Mouse (Mus musculus): ENCODE measurements at regions not wholly inside any gene's neighbourhood (a gene's known extent, or its start where the extent isn't known, plus 50 kb on each side); places are given as distances from the start of the nearest gene placed in this dataset.
A peak's percentile ranks its signal among the peaks of the same experiment; 100 is the strongest.

DNA sequence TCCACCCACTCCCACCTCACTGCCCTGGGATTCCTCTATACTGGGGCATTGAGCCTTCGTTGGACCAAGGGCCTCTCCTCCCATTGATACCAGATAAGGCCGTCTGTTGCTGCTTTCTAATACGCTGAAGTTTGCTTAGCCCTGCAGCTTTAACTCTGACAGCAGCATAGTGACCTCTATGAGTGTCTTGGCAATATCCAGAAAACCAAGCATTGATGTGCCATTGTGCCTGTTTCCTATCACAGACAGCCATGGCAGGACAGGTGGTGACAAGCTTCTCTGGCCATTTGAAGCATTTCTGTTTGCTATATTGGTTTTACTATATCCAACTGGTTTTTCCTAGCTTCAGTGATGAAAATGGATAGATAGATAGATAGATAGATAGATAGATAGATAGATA lies 625.4 kb upstream of the Mpdz start:
- DNase-seq = no peak

DNA sequence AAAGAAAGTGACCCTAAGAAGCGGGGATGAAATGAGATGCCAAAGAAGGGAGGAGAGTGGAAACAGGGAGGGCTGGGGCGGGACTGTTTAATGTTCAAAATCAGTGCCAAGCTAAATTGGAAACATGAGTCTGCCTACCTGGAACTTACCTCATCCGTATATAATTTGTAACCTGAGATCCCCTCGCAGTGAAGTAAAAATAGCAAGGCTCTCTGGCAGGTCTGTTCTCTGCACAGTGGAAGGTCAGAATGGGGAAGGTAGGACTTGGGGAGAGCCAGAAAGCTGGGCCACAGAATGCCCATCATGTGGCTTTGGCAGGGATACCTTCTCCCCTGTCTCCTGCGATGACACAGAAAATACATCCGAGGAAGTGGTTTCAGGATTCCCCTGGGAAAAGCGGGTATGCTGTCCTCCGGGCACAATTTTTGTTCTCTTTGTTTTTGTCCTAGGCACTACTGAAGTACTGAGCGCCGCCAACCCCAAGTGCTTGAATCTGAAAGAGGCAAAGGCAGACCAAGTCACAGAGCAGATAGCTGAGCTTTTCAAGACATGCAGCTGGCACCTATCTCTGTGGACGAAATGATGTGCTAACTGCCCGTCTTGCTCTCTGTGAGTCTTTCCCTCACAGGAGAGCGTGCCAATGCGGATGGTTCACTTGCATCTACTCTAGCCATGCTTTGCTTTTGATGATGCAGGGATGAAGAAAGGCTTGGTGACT lies 623.2 kb upstream of the Mpdz start:
- DNase-seq = peak; percentile 11 to 27

DNA sequence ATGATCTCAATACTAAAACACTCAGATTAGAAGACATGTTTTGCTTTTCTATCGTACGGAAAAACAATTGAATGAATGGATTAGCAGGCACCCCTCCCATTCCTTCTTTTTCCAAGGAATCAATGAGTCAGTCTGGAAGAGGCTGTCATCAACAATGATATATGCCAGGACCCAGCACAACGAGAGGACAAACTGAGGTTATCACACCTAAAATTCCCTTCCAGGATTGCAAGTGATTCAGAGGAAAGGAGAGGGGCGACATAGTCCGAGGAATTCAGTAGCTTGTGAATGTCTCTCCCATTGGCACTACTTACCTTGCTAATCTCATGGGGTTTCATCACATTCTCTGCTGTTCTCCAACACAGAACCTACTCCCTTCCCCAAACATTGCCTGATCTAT lies 620.1 kb upstream of the Mpdz start:
- DNase-seq = no peak

DNA sequence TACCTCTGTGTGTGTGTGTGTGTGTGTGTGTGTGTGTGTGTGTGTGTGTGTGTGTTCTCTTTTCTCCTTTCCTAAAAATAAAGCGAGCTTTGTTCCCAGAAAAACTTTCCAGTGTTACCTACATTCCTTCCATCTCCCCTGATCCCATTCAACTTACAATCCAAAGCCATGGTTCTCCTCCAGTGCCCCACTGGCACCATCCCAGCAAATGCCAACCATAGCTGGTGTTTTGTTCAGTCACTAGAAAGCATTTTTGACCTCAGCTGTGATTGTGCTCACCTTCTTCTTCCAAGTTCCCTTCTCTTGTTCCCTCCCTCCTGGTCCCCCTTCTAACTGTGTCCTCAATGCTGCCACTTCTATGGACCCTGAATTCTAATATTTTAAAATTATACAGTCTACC lies 614.1 kb upstream of the Mpdz start:
- peak; percentile 65 to 87 for DNase-seq

DNA sequence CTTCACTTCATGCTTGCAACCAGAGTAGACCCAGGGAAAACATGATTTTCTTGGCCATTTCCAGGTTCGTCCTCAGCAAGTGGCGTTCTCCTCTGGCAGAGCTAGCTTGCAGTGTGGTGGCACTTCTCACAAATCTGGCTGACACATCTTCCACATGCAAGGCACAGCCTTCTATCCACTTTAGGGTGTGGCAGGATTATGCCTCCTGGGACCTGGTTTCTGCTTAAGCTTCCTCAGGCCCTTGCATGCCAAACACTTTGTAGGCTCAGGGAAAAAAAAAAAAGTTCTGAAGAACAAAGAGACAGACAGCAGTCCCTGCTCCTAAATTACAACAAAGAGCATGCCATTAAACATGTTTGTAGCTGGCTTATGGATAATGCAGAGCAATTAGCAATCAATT lies 605.6 kb upstream of the Mpdz start:
- DNase-seq = no peak

DNA sequence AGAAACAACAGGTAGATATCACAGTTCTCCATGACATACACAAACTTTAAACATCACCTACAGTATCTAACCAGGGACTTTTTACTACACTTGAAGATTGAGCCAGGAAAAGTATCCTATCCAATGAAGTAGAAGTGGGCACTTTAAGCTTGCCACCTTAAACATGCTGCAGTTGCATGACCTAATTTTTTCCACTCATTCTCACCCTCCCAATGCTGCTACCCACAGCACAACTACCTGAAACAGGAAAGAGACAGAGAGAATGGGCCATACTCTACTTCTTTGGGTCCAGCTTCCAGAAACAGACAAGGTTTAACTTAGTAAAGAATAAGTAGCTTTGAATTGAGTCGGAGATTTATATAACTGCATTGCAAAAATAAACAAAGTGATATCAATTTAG lies 594.9 kb upstream of the Mpdz start:
- no peak for DNase-seq

DNA sequence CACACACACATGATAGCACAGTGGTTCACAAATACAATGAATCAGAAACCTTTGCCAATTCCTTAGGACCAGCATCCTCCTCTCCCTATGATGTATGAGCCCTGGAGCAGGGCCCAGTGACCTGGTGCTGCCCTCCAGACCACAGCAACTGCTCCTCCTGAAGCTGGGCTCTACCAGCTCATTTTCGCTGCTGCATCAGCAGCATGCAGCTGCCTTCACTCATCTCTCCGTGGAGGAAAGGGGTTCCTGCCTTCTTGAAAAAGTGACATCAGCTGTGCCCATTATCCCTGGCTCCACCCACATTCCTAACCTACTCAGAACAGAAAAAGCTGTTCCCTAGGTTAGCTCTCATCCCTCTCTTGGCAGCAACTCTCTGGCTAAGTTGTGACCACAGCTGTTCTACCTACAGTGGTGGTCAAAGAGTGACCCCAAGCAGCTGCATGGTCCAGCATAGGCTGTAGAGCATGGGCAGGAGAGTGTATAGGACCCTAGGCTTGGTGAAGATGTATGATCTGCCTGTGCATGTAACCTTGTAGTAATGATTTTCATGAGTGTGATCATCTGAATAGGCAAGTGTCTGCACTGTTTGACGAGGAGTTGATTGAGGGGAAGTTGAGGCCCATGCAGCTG lies 592.6 kb upstream of the Mpdz start:
- peak; percentile 25 to 52 for DNase-seq

DNA sequence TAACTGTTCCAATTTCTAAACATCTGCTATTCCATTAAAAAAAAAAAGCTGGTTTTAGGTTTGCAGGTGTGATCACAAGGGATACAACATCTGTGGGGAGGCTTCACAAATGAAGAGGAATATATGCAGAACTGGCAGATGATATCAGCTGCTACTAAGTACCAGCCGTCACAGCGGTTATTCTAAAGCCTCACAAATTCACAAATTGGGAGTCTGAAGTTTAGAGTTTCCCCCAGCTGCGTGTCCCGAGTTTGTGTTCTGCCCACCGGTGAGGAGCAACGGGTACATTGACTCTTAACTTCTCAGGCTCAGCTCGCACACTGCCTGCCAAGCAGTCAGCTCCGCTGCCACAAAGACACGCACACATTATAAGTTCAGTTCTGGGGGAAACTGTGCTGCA lies 586.6 kb upstream of the Mpdz start:
- DNase-seq = no peak

DNA sequence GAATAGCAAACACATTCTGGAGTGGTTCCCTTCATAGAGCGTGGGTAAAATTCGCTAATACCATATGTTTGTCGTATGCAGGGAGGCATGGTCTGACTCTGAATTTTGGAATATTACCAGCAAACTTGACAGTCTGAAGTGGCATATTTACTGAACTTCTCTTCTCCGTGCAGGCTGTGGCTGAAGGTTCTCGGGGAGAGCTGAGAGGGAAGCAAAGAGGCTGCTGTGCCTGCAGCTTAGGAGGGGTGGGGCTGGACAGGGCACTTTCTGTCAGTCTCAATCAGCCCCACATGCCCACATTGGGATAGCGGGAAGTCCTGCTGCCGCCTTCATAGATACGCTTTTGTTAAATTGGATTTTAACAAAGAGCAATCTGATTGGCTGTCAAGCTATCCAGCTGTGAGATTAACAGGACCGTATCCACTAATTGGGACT lies 584.8 kb upstream of the Mpdz start:
- no peak for DNase-seq

DNA sequence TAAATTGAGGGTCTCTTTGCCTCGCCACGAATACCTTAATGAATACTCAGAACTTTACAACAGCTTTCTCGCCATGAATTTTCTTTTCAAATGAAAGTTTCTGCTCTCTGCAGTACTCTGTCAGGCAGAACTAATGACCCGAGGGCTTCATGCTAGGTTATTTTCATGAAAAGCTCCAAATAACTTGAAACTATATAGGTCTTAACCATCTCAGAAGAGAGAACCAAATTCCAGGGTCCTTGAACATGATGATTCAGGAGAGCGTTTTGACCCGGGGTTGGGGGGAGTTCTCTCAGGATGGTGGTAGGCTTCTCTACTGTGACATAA lies 558.8 kb upstream of the Mpdz start:
- no peak for DNase-seq

DNA sequence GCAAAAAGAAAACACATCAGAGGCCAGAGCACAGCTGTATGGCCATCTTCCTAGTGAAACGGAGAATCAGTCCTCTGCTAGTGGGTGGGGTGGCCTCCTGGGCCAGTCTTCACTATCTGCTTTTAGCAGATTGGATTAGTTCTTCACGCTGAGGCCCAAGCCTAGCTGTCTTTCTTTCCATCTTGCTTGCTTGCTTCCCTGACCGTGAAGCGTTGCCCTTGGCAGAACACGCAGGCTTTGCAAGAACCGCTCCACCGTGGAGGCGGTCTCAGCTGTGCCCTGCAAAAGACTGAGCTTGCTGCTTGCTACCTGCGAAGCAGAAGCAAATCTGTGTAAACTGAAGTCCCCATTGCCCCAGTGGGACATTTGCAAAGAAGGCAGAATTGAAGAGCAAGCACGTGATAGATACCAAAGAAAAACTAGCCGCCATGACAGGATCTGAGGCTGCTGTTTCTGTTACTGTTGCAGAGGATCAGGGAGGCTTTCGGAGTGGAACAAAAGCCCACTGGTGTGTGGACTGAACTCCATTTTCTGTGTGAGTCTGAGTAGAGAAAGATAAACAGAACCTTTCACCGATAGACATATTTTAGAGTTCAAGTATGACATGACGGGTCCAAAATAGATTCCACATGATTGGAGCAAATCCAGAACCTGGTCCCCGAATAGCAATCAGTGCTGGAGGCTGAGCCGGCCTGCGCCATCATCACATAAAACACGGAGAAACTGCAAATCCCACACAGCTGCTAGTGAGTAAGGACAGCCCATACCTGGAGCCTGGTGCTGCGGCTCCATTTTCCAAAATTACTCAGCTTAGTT lies 558.2 kb upstream of the Mpdz start:
- DNase-seq = peak in 1 of 2 experiments; percentile 14

DNA sequence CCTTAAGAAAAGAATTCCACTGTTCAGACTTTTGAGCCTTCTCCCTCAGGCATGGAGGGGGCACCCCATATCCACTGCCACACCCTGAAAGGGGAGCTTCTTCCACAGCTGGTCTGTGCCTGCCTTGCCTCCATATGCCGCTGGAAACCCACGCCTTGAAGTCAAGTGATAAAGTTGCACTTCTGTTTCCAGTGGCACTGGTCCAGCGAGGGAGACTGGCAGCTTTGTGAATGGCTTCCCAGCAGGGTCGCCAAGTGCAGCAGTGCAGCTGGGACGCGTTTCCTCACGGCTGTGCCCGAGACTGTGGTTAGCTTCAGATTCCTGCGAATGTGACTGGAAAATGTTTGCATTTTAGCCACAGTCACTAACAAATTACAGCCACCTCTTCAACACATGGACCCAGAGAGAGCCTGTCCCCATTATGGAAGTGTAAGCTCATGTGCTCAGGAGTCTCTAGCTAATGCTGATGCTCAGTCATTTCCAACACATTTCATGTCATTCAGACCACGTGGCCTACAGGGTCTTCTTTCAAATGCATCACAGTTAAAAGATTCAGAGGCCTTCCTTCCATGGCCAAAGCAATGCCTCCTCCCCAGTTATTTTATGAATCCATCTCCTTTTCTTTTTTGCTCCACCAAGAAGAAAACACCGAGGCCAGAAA lies 557.2 kb upstream of the Mpdz start:
- DNase-seq = no peak

DNA sequence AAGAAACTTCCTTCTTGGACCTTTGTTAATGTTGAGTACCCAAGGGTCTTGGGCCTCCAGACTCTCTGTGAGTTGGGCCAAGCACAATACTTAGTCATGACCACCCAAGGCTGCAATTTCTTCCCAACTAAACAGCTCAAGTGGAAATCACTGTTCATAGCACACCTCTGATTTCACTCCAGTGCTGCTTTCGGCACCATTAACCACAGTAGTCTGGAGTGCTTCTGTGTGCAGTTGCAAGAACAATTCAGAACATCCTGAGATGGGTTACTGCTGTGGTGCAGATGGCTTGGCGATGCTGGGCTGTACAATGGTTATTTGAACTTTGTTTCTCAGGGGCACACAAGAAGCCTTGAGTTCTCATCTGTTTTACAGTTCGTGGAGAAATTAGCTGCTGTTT lies 556.5 kb upstream of the Mpdz start:
- no peak for DNase-seq

DNA sequence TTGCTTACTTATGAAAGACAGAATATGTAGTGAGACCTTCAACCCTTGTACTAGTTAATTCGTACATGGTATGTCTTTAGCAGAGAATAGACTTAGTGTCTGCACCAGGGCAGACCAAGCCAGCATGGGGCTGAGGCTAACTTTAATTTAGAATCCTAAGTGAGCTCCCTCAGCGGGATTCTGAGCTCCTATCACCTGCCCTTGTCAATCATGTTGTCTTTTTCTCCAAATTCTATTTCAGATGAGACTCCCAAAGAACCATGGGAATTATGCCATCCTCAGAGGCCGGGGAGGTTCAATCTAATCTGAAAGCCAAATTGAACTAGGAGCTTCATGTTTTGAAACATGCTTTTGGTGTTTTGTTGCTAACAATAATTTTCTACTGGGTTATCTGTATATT lies 553.8 kb upstream of the Mpdz start:
- no peak for DNase-seq

DNA sequence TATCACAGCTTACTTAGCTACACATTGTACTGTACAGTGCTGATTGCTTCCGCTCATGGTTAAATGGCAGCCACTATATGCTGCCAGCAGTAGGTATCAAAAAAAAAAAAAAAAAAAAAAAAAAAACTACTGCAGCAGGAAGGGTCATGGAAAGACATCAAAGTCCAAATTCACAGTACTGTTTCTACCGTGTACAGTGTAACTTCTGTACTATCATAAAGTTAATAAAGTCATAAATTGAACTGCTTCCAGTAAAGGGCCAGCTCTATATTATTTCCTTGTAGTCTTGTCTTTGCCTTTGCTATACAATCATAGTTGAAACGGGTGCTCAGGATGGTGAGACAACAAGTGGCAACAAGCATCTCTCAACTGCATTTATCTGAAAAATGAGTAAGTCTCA lies 552.6 kb upstream of the Mpdz start:
- no peak for DNase-seq

DNA sequence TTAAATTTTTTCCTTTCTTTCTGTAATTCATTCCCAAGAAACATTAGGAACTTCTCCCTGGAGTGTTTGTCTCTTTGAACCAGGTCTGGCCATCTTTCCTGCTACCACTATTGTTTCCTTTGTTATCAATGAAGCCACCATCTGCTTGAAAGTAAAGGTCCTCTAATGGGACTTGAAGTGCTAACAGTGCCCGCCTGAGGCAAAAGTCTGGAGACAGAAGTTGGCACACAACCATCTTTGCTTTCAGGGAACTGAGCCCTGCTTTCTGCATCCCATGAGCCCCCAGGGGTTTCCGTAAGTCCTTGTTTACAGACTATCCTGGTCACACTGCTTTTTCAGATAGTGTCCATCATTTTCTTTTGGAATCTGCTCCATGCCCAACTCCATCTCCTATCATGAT lies 546.2 kb upstream of the Mpdz start:
- DNase-seq = no peak

DNA sequence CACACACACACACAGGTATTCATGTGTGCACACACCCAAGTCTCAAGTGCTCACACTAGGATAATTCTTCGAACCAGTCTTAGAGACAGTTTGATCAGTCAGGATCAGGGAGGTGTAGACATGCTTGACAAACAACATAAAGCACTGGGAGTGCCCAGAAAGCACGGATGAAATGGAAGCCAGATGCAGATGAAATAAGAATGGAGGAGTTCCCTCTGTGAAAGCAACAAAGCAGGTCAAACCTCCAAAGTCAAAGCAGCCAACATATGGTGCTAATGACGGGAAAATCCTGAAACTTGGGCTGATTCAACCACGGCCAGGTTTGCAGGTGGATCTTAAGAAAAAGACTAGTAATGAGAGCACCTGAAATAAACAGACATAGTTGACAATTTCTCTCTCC lies 544.0 kb upstream of the Mpdz start:
- DNase-seq = no peak

DNA sequence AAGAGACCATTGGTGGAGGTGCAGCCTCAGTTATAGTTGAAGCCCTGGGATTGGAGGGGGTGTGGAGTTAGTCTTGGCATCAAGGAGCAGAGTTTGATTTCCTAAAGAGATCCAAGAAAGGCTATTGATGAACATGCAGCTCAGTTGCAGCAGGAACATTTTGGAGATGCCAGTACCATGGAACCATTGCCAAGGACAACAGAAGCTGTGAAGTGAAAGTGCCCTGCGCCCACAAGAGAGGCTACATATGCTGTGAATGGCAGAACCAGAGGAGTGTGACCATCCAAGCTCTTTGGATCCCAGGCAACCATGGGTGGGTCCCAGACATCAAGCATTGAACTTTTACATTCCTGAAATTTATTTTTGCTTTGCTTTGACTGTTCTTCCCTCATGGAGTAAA lies 539.2 kb upstream of the Mpdz start:
- no peak for DNase-seq

DNA sequence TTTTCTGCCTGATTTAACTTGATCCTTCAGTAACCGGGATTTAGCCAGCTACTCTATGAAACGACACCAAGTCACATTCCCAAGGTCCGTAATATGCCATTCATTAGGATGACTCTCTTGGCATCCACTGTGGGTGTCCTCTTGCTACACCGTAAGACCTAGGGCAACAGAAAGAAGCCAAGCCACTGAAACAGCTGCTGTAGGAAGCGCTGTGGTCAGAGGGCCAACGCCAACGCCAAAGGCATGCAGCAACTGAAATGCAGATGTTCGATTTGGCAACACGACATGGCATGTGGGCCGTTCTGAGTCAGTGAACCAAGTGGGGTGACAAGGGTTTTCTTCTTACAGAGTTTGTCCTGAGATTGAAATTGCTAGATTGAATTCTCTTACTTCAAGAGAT lies 527.9 kb upstream of the Mpdz start:
- DNase-seq = no peak

DNA sequence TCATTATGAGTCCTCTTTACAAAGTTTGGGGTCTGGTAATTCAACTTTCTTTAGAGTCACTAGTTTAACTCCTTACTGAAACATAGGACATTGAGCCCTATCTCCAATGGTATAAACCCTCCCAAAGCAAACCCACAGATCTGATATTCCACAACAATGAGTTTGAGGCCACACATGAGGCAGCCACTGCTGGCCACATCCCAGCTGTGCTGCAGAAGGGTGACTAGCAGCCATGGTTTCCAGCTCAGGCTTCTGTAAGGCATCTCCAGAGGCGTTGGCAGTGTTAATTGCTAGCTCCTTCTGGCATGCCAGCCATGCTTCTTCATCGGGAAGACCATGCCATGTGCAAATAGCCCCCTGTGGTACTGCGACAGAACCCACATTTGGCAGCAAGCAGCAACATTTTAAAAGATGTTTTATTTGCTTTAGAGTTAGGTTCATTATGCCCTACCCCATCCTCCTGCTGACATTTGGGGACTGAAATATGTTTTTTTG lies 527.1 kb upstream of the Mpdz start:
- no peak for DNase-seq

DNA sequence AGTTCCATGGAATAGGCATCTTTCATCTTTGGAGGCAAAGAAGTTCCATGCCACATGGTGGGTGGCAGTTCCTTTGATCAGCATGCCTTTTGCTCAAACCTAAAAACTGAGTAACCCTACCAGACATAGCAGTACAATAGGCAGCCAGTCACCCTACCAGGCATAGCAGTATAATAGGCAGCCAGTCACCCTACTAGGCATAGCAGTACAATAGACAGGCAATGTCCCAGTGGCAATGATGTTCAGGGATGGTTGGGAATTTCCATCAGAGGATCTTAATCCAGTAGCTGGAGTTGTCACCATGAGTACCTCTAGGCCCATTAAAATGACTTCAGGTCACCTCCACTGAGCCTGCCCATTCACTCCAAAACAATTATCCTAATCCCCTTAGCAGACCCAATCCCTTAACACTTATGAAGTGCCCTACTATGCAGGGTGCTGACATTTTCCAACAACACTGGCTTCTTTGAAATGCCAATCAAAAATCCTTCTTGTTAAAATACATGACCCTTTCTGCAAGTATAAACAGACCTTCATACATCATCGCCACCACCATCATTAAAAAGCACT lies 523.5 kb upstream of the Mpdz start:
- no peak for DNase-seq

DNA sequence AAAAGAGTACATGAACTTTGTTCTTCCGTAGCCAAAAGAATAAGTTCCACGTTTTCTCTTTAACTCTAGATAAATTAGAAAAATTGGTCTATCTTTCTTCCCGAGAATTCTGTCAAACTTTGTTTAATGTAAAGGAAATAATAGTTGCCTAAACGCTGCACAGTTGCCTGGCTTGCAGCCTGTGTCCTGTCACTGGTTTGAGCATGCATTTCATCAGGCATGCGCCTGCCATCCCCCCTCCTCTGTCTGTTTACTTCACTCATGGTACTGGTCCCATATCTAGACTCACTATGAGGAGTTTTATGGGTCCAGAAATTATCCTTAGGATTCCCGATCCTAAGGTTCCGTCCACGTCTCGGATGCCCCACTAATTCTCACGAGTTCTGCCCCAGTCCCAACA lies 520.5 kb upstream of the Mpdz start:
- no peak for DNase-seq

DNA sequence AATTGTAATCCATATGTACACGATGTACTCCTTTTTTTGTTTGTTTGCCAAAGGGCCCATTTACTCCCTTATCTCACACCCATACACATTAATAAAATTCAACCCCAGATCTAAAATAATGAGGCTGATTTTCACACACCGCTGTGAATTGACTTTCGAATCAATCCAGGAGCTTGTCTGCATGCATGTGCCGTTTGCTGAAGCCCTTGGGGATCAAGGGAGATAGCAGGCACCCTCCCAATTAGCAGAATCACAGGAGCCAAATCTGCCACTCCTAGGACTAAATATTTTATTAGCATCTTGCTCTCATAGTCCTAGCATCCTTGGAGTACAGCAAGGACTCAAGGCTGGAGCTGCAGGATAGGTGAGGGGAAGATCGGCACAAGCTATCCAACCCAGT lies 520.0 kb upstream of the Mpdz start:
- DNase-seq = no peak

Measured in kidney, postnatal 36 days (tissue).